Mouse (Mus musculus): Measurements from ENCODE around the gene Gpd2. TPM values are rescaled to one million over a fixed set of nuclear protein-coding genes. Genes with fewer than 3 reads are reported as not detected.

Gpd2 gene
- polyA plus RNA-seq, 1 experiment from 2014 or later: 24.8 TPM

DNA sequence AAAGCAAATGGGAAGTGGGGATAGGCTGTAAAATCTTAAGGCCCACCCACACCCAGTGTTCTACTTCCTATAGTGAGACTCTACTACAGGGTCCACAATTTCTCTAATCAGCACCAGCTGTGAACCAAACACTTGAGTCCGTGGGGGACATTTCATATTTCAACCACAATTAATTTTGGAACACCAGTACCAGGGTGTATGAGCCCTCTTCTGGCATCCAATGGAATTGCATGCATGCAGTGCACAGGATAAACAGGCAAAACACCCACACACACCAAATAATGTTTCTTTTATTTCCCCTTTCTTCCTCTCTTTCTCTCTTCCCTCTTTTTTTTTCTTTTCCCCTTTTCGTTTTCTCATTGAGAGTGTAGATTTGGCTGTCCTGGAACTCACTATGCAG lies 78.6 kb downstream of the Gpd2 start:
- 64% methylated on average over 2 of the region's 2 CpGs for WGBS
- H3K9ac ChIP-seq (replicated peaks): no peak overlapping the region
- no peaks in the 10 kb centered on the region for H3K4me1 ChIP-seq
- no peak overlapping the region for H3K4me2 ChIP-seq
- no peak overlapping the region for H3K27ac ChIP-seq (replicated peaks)
- H3K4me3 ChIP-seq (replicated peaks): no peak overlapping the region
- no peak for ATAC-seq (ENCODE audit: low FRiP score)
- no peaks in the 10 kb centered on the region for H3K36me3 ChIP-seq
- no peaks in the 10 kb centered on the region for H3K9me3 ChIP-seq (replicated peaks)
- H3K27me3 ChIP-seq (replicated peaks): no peaks in the 10 kb centered on the region

DNA sequence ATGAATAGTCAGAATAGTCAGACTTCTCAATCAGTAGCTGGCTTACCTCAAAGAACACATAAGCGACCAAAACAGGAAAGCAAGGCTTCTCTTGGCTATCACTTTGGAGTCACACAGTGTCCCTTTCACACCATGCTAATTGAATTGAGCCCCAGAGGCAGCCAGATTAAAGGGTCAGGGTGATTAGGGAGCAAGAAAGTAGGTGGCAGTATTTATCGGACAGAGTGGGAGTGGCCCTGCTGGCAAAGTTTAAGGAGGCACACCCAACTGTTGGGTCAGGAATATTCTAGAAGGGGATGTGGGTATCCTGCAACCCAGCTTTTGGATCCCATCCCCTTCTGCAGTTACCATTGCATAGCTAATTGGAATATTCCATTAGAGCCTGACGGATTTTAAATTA lies 80.9 kb downstream of the Gpd2 start:
- no peak overlapping the region for H3K4me2 ChIP-seq
- H3K27ac ChIP-seq (replicated peaks): no peak overlapping the region
- no peak overlapping the region for H3K4me3 ChIP-seq (replicated peaks)
- H3K27me3 ChIP-seq (replicated peaks): no peaks in the 10 kb centered on the region
- no peaks in the 10 kb centered on the region for H3K36me3 ChIP-seq
- 67% methylated on average over 3 of the region's 3 CpGs for WGBS
- H3K9ac ChIP-seq (replicated peaks): no peak overlapping the region
- H3K9me3 ChIP-seq (replicated peaks): no peaks in the 10 kb centered on the region
- ATAC-seq (ENCODE audit: low FRiP score): no peak
- no peaks in the 10 kb centered on the region for H3K4me1 ChIP-seq

DNA sequence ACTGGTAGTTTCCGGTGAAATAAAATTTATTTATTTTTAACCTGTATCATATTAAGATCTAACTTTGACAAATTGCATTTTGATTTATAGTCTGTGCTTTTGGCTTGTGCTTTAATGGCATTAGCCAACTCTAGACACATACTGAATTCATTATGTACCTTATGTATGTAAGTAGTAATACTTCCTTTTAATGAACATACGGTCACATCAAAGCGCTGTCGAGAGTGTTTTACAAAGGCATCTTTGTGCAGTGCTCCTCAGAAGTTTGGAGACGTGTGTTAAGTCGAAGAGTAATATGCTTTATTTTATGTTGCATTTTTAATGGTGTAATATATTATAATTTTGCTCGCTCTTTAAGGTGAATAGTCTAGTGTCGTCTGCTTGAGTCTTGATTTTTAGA lies 88.7 kb downstream of the Gpd2 start:
- H3K27me3 ChIP-seq (replicated peaks): no peaks in the 10 kb centered on the region
- ATAC-seq (ENCODE audit: low FRiP score): no peak
- H3K4me2 ChIP-seq: no peak overlapping the region
- H3K9ac ChIP-seq (replicated peaks): no peak overlapping the region
- no peaks in the 10 kb centered on the region for H3K4me1 ChIP-seq
- H3K4me3 ChIP-seq (replicated peaks): no peak overlapping the region
- no peaks in the 10 kb centered on the region for H3K9me3 ChIP-seq (replicated peaks)
- H3K27ac ChIP-seq (replicated peaks): no peak overlapping the region
- H3K36me3 ChIP-seq: no peaks in the 10 kb centered on the region
- 91% methylated on average over 8 of the region's 8 CpGs for WGBS

DNA sequence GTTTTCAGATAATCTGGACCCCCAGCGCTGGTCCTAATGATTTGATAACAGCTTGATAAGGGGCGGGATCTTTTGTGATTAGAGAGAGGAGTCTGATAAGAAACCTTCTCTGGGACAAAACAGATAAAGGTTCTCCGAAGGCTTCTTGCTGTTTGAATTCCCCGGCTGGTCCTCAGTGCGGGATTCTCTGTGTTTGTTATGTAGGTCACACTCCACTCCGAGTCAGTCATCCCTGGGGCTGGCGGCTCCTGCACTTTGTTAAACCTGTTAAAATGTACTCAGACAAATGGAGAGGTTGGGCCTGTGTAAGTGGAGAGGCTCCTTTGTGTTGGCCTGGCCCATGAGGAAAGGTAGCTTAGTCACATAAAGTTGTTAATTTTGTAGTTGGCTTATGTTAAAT lies 91.9 kb downstream of the Gpd2 start:
- no peak overlapping the region for H3K9ac ChIP-seq (replicated peaks)
- no peaks in the 10 kb centered on the region for H3K4me1 ChIP-seq
- no peak overlapping the region for H3K4me3 ChIP-seq (replicated peaks)
- H3K9me3 ChIP-seq (replicated peaks): no peaks in the 10 kb centered on the region
- no peak overlapping the region for H3K4me2 ChIP-seq
- ATAC-seq (ENCODE audit: low FRiP score): no peak
- 84% methylated on average over 7 of the region's 7 CpGs for WGBS
- no peak overlapping the region for H3K27ac ChIP-seq (replicated peaks)
- H3K27me3 ChIP-seq (replicated peaks): no peaks in the 10 kb centered on the region
- no peaks in the 10 kb centered on the region for H3K36me3 ChIP-seq

DNA sequence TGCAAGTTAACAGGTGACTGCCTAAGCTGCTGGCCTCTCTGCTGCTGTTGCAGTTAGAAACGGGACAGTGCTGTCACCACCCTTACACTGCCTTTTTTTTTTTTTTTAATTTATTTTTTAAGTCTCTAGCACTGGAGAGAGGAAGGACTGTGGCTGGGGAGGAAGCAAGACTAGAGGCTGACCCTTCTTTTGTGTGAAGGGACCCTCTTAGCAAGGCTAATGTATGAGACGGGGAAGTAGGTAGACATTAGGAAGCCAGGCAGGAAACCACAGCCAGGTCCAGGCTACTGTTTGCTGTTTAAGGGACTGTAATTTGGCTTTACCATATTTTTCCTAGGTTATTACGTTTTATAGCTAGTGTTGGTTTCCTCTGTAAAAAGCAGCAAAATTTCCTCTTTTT lies 93.4 kb downstream of the Gpd2 start:
- H3K4me1 ChIP-seq: no peaks in the 10 kb centered on the region
- H3K9ac ChIP-seq (replicated peaks): no peak overlapping the region
- H3K27ac ChIP-seq (replicated peaks): no peak overlapping the region
- ATAC-seq (ENCODE audit: low FRiP score): no peak
- no peaks in the 10 kb centered on the region for H3K9me3 ChIP-seq (replicated peaks)
- H3K4me2 ChIP-seq: no peak overlapping the region
- no peaks in the 10 kb centered on the region for H3K27me3 ChIP-seq (replicated peaks)
- WGBS: 78% methylated on average over 3 of the region's 3 CpGs
- no peak overlapping the region for H3K4me3 ChIP-seq (replicated peaks)
- no peaks in the 10 kb centered on the region for H3K36me3 ChIP-seq

DNA sequence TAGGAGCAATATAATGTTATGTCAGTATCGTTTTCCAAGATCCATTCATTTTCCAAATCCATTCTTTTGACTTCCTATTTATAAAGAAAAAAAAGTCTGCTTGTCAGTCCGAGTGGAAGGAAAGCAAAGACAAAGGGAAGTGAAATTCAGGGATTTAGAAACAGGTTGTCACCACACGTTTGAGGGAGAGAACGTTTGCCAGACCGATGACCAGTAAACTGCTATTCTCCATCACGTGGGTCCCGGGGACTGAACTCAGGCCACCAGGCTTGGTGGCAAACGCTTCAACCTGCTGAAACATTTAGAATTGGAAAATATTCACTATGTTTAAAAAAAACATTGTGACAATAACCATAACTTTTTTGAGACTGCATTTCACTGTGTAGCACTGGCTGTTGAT lies 93.8 kb downstream of the Gpd2 start:
- Histone ChIP-seq H3K36me3 (no peaks in the 10 kb centered on the region), H3K27ac (replicated peaks) (no peak overlapping the region), H3K9ac (replicated peaks) (no peak overlapping the region), H3K4me1 (no peaks in the 10 kb centered on the region), H3K27me3 (replicated peaks) (no peaks in the 10 kb centered on the region), H3K4me2 (no peak overlapping the region), H3K4me3 (replicated peaks) (no peak overlapping the region), H3K9me3 (replicated peaks) (no peaks in the 10 kb centered on the region)
- WGBS: 91% methylated on average over 8 of the region's 8 CpGs
- no peak for ATAC-seq (ENCODE audit: low FRiP score)

DNA sequence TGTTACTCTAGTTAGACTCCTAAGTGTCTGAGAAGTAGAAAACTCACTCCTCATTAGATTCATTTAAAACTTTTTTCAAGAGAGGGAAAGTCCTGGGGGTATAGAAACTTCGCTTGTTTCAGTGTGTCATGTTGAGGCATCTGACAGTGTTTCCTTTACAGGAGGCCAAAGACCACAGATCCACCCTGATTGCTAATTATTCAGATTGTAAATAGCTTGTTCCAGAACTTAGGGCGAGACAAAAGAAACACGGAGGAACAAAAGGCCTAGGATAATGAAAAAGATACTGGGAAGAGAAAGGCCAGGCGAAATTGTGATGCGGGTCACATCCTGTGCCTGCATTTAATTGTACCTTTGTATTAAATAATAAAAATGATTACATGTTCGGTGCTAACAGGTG lies 96.0 kb downstream of the Gpd2 start:
- Histone ChIP-seq H3K27ac (replicated peaks) (no peak overlapping the region), H3K9me3 (replicated peaks) (no peaks in the 10 kb centered on the region), H3K9ac (replicated peaks) (no peak overlapping the region), H3K4me3 (replicated peaks) (no peak overlapping the region), H3K27me3 (replicated peaks) (no peaks in the 10 kb centered on the region), H3K36me3 (no peaks in the 10 kb centered on the region), H3K4me1 (no peaks in the 10 kb centered on the region), H3K4me2 (no peak overlapping the region)
- no peak for ATAC-seq (ENCODE audit: low FRiP score)
- WGBS: 38% methylated on average over 6 of the region's 6 CpGs

DNA sequence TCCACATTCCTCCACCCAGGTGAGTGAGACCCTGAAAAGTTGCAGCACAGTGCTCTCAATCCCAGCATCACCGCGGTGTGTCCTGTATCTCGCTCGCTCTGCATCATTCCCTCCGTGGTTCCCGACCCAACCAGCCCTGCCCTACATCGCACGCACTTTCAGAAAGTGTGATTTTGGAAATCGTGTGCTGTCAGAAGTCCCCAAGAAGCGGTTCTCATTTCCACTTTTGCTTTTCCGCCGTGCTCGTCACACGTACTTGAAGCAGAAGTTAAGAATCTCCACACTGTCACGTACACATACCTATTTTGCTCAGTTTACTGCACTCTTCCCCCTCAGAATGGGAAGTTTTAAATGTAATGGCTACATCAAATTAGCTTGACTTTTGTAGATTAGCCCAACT lies 98.0 kb downstream of the Gpd2 start:
- H3K27me3 ChIP-seq (replicated peaks): no peaks in the 10 kb centered on the region
- no peak overlapping the region for H3K9ac ChIP-seq (replicated peaks)
- no peaks in the 10 kb centered on the region for H3K9me3 ChIP-seq (replicated peaks)
- no peaks in the 10 kb centered on the region for H3K36me3 ChIP-seq
- WGBS: 90% methylated on average over 15 of the region's 15 CpGs
- no peaks in the 10 kb centered on the region for H3K4me1 ChIP-seq
- H3K27ac ChIP-seq (replicated peaks): no peak overlapping the region
- ATAC-seq (ENCODE audit: low FRiP score): no peak
- no peak overlapping the region for H3K4me2 ChIP-seq
- no peak overlapping the region for H3K4me3 ChIP-seq (replicated peaks)

DNA sequence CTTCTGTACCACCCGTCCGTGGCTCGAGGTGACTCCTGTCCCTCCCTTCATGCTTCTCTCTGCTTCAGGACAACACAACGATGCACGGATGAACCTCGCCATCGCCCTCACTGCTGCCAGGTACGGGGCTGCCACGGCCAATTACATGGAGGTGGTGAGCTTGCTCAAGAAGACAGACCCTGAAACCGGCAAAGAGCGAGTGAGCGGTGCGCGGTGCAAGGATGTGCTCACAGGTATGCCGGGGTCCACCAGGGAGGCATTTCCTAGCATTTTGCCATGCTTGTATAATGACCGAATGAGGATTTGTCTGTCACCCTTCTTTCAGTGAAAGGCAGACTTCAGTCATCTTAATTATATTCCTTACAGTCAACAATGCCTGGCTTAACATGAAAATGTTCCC lies 101.3 kb downstream of the Gpd2 start:
- no peak overlapping the region for H3K4me2 ChIP-seq
- H3K4me3 ChIP-seq (replicated peaks): no peak overlapping the region
- no peaks in the 10 kb centered on the region for H3K36me3 ChIP-seq
- WGBS: 94% methylated on average over 16 of the region's 16 CpGs
- H3K27ac ChIP-seq (replicated peaks): no peak overlapping the region
- H3K4me1 ChIP-seq: no peaks in the 10 kb centered on the region
- H3K9ac ChIP-seq (replicated peaks): no peak overlapping the region
- no peaks in the 10 kb centered on the region for H3K9me3 ChIP-seq (replicated peaks)
- no peaks in the 10 kb centered on the region for H3K27me3 ChIP-seq (replicated peaks)
- no peak for ATAC-seq (ENCODE audit: low FRiP score)

DNA sequence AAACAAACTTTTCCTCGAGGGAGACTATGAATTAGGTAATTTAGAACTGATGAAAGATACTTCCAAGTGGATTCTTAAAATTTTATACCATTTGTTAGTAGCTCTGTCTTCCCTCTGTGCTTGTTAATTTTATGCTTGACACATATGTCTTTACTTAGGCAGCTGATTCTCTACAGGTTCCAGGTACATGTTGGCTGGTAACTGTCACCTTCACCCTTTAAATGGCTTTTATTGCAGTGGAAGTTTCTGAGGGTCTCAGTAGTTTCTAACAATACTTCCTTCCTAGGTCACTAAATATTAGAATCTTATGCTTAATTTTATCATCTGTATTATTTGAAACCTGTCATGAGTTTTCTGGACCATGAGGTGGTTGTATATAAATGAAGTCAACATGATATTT lies 105.5 kb downstream of the Gpd2 start:
- no peaks in the 10 kb centered on the region for H3K36me3 ChIP-seq
- no peak overlapping the region for H3K4me3 ChIP-seq (replicated peaks)
- no peak overlapping the region for H3K4me2 ChIP-seq
- H3K27ac ChIP-seq (replicated peaks): no peak overlapping the region
- no peak overlapping the region for H3K9ac ChIP-seq (replicated peaks)
- no peaks in the 10 kb centered on the region for H3K27me3 ChIP-seq (replicated peaks)
- WGBS: 49% methylated on average over 1 of the region's 1 CpGs
- no peak for ATAC-seq (ENCODE audit: low FRiP score)
- H3K9me3 ChIP-seq (replicated peaks): no peaks in the 10 kb centered on the region
- no peaks in the 10 kb centered on the region for H3K4me1 ChIP-seq

DNA sequence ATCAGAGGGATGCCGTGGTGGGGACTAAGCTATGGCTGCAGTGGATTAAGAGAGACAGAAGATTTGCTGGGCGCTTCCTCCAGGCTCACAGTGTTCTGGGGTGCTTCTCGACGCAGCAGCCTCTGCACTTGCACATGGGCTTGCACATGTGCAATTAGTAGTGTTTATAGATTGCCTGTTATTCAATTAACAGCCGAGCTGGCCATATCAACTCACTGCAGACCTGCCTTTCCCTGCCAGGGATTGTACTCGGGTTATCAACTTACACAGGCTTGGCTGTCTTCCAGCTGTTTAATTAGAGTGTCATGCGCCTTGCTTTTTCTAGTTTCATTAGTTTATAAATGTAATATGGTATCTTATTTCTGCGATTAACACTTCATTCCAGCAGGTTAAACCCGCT lies 113.2 kb downstream of the Gpd2 start:
- Histone ChIP-seq H3K27me3 (replicated peaks) (no peaks in the 10 kb centered on the region), H3K4me2 (no peak overlapping the region), H3K36me3 (no peaks in the 10 kb centered on the region), H3K4me1 (peaks cover 7% of the 10 kb centered on the region), H3K9me3 (replicated peaks) (no peaks in the 10 kb centered on the region), H3K27ac (replicated peaks) (no peak overlapping the region), H3K4me3 (replicated peaks) (no peak overlapping the region), H3K9ac (replicated peaks) (no peak overlapping the region)
- no peak; the same call in 1 of the 2 replicates for ATAC-seq (ENCODE audit: low FRiP score)
- WGBS: 47% methylated on average over 9 of the region's 9 CpGs

DNA sequence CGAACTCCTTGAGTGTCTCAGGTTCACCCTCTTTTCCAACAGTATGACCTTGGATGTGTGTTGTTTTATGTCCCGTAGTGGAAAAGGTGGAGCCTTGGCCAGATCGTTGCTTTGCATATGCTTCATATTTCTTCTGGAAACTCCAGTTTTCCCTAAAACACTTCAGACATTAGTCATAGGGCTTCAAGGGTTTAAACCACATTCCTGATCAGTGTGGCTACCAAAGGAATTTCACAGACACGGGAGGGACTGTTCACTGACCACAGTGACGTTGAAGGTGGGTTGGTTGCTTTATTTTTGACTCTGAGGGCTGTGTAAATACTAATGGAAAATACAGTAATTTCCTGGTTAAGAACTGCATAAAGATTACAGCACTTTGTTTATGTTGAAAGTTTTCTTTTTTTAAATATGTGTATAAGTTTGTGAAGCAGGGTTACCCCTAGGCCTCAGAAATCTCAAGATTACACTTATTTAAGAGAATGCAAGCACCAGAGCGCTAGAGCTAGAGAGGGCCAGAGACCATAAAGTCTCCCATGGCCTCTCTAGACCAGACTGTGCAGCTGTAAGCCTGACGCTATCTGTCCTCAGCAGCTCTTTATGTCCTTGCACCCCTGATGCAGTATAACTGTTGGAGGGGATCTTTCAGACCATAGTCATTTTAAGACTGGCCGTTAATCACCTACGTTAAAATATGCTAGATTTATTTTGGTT lies 116.4 kb downstream of the Gpd2 start:
- ATAC-seq (ENCODE audit: low FRiP score): no peak
- Histone ChIP-seq H3K9me3 (replicated peaks) (no peaks in the 10 kb centered on the region), H3K9ac (replicated peaks) (no peak overlapping the region), H3K27ac (replicated peaks) (no peak overlapping the region), H3K4me2 (no peak overlapping the region), H3K27me3 (replicated peaks) (no peaks in the 10 kb centered on the region), H3K4me1 (peaks cover 7% of the 10 kb centered on the region), H3K36me3 (no peaks in the 10 kb centered on the region), H3K4me3 (replicated peaks) (no peak overlapping the region)
- 91% methylated on average over 9 of the region's 9 CpGs for WGBS

DNA sequence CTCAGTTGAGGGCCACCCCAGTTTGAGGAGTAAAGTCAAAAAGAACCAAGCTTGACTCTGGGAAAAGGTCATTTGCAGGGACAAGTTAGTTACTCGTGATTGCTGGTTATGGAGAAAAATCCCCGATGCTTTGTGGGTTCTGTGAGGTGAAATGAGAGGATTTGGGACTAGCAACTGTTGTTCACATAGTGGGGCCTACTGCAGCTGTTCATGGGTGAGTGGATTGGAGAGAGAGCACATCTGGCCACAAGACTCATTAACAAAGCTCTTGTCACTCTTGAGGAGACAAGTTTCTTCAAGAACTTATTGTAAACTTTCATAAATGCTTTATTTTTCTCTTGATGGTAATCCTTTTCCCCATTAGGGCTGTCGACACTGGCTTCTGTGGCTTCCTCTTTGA lies 117.4 kb downstream of the Gpd2 start:
- Histone ChIP-seq H3K27me3 (replicated peaks) (no peaks in the 10 kb centered on the region), H3K4me3 (replicated peaks) (no peak overlapping the region), H3K4me2 (no peak overlapping the region), H3K9ac (replicated peaks) (no peak overlapping the region), H3K36me3 (no peaks in the 10 kb centered on the region), H3K9me3 (replicated peaks) (no peaks in the 10 kb centered on the region), H3K27ac (replicated peaks) (no peak overlapping the region), H3K4me1 (peaks cover 7% of the 10 kb centered on the region)
- no peak for ATAC-seq (ENCODE audit: low FRiP score)
- 89% methylated on average over 3 of the region's 3 CpGs for WGBS
